Mouse (Mus musculus) neural tube, embryonic 11.5 days (tissue): ENCODE measurements around the gene B3galt2. TPM values are rescaled to one million over a fixed set of nuclear protein-coding genes. Genes with fewer than 3 reads are reported as not detected.

Source experiments
- ATAC-seq: fragments of 200-750 bp; cut with Nextera tagmentation; 2 replicates; pipeline ENCODE4 v1.8.0; 2017; ENCODE audit warnings: moderate number of reproducible peaks, mild to moderate bottlenecking, moderate TSS enrichment, moderate library complexity; ENCODE audit not compliant: insufficient read depth, low FRiP score, low TSS enrichment
- DNase-seq: peaks from one replicate; pipeline ENCODE4 v3.0.0-alpha.2; 2015; ENCODE audit warnings: low spot score
- H3K27ac ChIP-seq: fragments of 300-500 bp; sonication (generic); 2 replicates; pipeline ENCODE4 v1.5.1; 2014; ENCODE audit warnings: low read depth, mild to moderate bottlenecking, low read length
- H3K27me3 ChIP-seq: fragments of 300-500 bp; sonication (generic); 2 replicates; pipeline ENCODE4 v1.6.1; 2014; ENCODE audit warnings: mild to moderate bottlenecking, low read length, mixed read lengths; ENCODE audit not compliant: control insufficient read depth, insufficient read depth
- H3K36me3 ChIP-seq: fragments of 300-500 bp; sonication (generic); 2 replicates; pipeline ENCODE4 v1.6.1; 2014; ENCODE audit warnings: mild to moderate bottlenecking, low read length, moderate library complexity, mixed read lengths; ENCODE audit not compliant: control insufficient read depth, insufficient read depth
- H3K4me1 ChIP-seq: fragments of 300-500 bp; sonication (generic); 2 replicates; pipeline ENCODE4 v1.6.1; 2014; ENCODE audit warnings: low read length, mixed read lengths; ENCODE audit not compliant: control insufficient read depth, insufficient read depth
- H3K4me2 ChIP-seq: fragments of 300-500 bp; sonication (generic); 2 replicates; pipeline ENCODE4 v1.6.1; 2014; ENCODE audit warnings: low read depth, mild to moderate bottlenecking, moderate library complexity
- H3K4me3 ChIP-seq: fragments of 300-500 bp; sonication (generic); 2 replicates; pipeline ENCODE4 v1.5.1; 2014; ENCODE audit warnings: low read depth, low read length
- H3K9ac ChIP-seq: fragments of 300-500 bp; sonication (generic); 2 replicates; pipeline ENCODE4 v1.6.1; 2014; ENCODE audit warnings: mild to moderate bottlenecking, low read length
- H3K9me3 ChIP-seq: fragments of 300-500 bp; sonication (generic); 2 replicates; pipeline ENCODE4 v1.6.1; 2016; ENCODE audit warnings: low read length; ENCODE audit not compliant: control insufficient read depth
- WGBS: fragments of 180-500 bp; shearing (Covaris S2); extraction: QIAGEN DNeasy Blood & Tissue Kit; methylation state at CpG from one replicate; pipeline ENCODE4 v1.1.7; 2014; 5-methylcytosine and 5-hydroxymethylcytosine counted together
- polyA plus RNA-seq: library from polyadenylated mRNA; unstranded; fragments of >200 nt; fragmentation: Nextera tagmentation; extraction: Ambion mirVana; gene quantifications from 2 replicates; pipeline ENCODE4 v1.2.1, GENCODE M21; 2014

B3galt2 gene
- 1.3 TPM in 2 replicates for polyA plus RNA-seq

DNA sequence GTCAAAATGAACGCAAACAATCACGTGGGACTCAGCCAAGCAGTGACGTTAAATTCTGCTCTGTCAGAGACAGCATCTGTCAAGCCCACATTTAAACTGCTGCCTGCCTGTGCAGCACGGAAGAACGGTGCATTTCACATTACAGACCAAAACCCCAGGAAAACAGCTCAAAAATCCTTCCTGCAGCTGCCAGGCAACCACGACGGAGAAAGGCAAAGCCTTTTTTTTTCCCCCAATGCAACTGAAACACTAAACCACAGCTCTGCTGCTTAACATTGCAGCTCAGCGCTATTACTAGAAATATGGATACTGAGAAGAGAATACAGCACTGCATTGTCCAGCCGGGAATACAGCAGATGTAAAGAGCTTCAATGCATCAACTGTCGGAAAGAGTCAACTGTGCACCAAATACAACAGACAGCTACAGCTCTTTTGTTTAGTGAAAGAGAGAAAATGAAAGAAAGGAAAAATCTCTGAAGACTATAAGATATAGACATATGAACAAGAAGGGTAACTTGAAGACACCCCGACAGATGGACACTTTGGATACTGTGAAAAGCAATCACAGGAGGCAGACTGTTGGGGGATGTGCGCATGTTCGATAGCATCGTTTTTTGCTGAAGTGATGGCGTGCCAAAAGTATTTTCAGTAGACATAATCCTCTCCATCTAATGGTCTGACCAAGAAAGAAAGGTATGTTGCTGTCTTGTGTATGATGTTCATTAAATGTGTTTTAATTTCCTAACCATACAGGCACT lies at the start of gene B3galt2:
Gene B3galt2 (plus strand): TSS at position 15 of the 758 bp plus-strand sequence.
- DNase-seq = peak; percentile 47

GRCm38 (mm10) chr1:143596864-143597263 lies 43.6 kb upstream of the B3galt2 start:
- Histone ChIP-seq H3K4me3 (no peak overlapping the region), H3K27me3 (no peaks in the 10 kb centered on the region), H3K9me3 (no peaks in the 10 kb centered on the region), H3K36me3 (no peaks in the 10 kb centered on the region), H3K4me1 (no peaks in the 10 kb centered on the region), H3K27ac (no peak overlapping the region), H3K4me2 (no peak overlapping the region), H3K9ac (no peak overlapping the region)
- ATAC-seq (no peak), DNase-seq (no peak)
- WGBS = 96% methylated on average over 2 of the region's 2 CpGs

More for the DNA sequence above, at the start of gene B3galt2:
- H3K4me3 ChIP-seq = peak within 1 kb of the TSS; percentile 14
- H3K27me3 ChIP-seq = no peaks in the 10 kb centered on the region
- no peaks in the 10 kb centered on the region for H3K36me3 ChIP-seq
- H3K9me3 ChIP-seq = no peaks in the 10 kb centered on the region
- no peaks in the 10 kb centered on the region for H3K4me1 ChIP-seq
- peak; percentile 81 for ATAC-seq
- H3K4me2 ChIP-seq = peak within 1 kb of the TSS; percentile 27
- 49% methylated on average over 15 of the region's 15 CpGs for WGBS
- H3K27ac ChIP-seq = peak within 1 kb of the TSS; percentile 84
- peak within 1 kb of the TSS; percentile 27; the same call in 1 of the 2 replicates for H3K9ac ChIP-seq

- Histone ChIP-seq H3K4me1 (no peaks in the 10 kb centered on the region), H3K4me3 (no peak overlapping the region), H3K4me2 (no peak overlapping the region), H3K36me3 (0 out of 2 replicates have a peak, but pooled peaks cover 2% of the 10 kb centered on the region), H3K9me3 (no peaks in the 10 kb centered on the region), H3K27me3 (no peaks in the 10 kb centered on the region), H3K27ac (no peak overlapping the region), H3K9ac (no peak overlapping the region)
- WGBS = 94% methylated on average over 2 of the region's 2 CpGs
- DNase-seq = no peak
- ATAC-seq = no peak
Observed at GRCm38 (mm10) chr1:143608911-143609310, 31.6 kb upstream of the B3galt2 start.

DNA sequence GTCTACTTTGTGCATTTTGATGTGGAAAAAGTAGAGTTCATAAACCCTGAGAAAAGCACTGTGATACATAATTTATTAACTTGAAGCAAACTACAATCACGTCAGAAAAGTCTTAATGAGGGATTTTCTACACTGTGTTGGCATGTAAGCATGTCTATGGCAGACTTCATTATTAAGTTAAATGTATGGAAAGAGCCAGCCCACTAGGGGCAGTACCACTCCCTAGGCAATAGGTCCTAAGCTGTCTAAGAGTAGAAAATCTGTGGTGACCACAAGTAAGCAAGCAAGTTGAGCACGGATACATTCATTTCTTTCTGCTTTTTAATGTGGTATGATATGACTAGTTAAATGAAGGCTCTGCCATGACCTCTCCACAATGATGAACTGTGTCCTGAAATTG lies 27.6 kb upstream of the B3galt2 start:
- H3K9me3 ChIP-seq = no peaks in the 10 kb centered on the region
- no peak overlapping the region for H3K9ac ChIP-seq
- no peak overlapping the region for H3K27ac ChIP-seq
- H3K4me3 ChIP-seq = no peak overlapping the region
- no peaks in the 10 kb centered on the region for H3K27me3 ChIP-seq
- H3K4me1 ChIP-seq = no peaks in the 10 kb centered on the region
- ATAC-seq = no peak
- no peak for DNase-seq
- H3K4me2 ChIP-seq = no peak overlapping the region
- 93% methylated on average over 2 of the region's 2 CpGs for WGBS
- H3K36me3 ChIP-seq = peaks cover 2% of the 10 kb centered on the region; the same call in 1 of the 2 replicates

- WGBS = 44% methylated on average over 2 of the region's 2 CpGs
- H3K4me1 ChIP-seq = no peaks in the 10 kb centered on the region
- no peak overlapping the region for H3K27ac ChIP-seq
- DNase-seq (no peak), ATAC-seq (no peak)
- no peak overlapping the region for H3K4me2 ChIP-seq
- H3K9me3 ChIP-seq = no peaks in the 10 kb centered on the region
- H3K4me3 ChIP-seq = no peak overlapping the region
- no peaks in the 10 kb centered on the region; the same call in 1 of the 2 replicates for H3K36me3 ChIP-seq
- H3K9ac ChIP-seq = no peak overlapping the region
- no peaks in the 10 kb centered on the region for H3K27me3 ChIP-seq
Observed at GRCm38 (mm10) chr1:143619760-143620159, 20.7 kb upstream of the B3galt2 start.

DNA sequence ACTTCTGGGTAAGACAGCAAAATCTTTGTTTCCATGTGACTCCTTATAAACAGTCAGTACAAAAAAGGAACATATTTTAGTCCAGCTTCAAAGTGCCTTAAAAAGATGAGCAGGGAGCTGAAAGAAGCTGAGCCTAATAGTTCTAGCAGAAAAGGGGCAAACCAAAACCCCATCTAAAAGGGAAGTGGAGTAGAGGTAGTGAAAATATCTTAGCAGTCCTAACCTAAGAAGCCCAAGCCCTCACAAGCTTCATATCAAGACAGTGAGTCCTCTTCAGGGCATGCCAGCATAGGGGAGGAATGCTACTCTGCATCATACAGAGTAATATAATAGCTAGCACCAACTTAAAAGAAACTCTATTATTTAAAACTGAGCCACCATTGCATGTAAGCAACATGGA lies 18.5 kb upstream of the B3galt2 start:
- no peak overlapping the region for H3K4me3 ChIP-seq
- no peak overlapping the region for H3K27ac ChIP-seq
- DNase-seq (no peak), ATAC-seq (no peak)
- H3K36me3 ChIP-seq = no peaks in the 10 kb centered on the region; the same call in 1 of the 2 replicates
- H3K27me3 ChIP-seq = no peaks in the 10 kb centered on the region
- H3K4me2 ChIP-seq = no peak overlapping the region
- no peaks in the 10 kb centered on the region for H3K4me1 ChIP-seq
- H3K9me3 ChIP-seq = no peaks in the 10 kb centered on the region
- H3K9ac ChIP-seq = no peak overlapping the region

- no peaks in the 10 kb centered on the region for H3K9me3 ChIP-seq
- WGBS = 85% methylated on average over 1 of the region's 1 CpGs
- no peak overlapping the region for H3K27ac ChIP-seq
- DNase-seq (no peak), ATAC-seq (no peak)
- no peaks in the 10 kb centered on the region for H3K4me1 ChIP-seq
- H3K9ac ChIP-seq = no peak overlapping the region
- no peaks in the 10 kb centered on the region; the same call in 1 of the 2 replicates for H3K36me3 ChIP-seq
- no peaks in the 10 kb centered on the region for H3K27me3 ChIP-seq
- H3K4me3 ChIP-seq = no peak overlapping the region
- H3K4me2 ChIP-seq = no peak overlapping the region
Observed at GRCm38 (mm10) chr1:143622634-143623033, 17.8 kb upstream of the B3galt2 start.

DNA sequence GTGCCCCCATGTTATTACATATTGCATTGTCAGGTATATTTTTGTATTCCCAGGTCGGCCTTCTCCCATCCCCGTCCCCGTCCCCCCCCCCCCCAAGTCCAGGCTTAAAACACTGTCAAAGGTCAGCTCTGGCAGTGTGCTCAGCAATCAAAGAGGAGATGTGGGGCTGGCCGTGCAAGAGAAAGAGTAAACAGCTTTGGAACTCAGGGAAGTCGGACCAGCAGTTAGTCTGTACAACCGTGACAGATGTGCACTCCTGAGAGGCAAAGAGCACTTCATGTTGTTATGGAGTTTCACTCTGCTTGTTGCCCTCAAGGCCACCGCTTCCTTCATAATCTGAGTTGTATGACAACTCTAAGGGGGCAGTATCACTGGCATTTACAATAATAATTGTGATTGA lies 9.1 kb upstream of the B3galt2 start:
- Histone ChIP-seq H3K9me3 (no peaks in the 10 kb centered on the region), H3K4me1 (no peaks in the 10 kb centered on the region), H3K4me3 (no peak overlapping the region), H3K36me3 (no peaks in the 10 kb centered on the region; the same call in 1 of the 2 replicates), H3K4me2 (no peak overlapping the region), H3K27me3 (no peaks in the 10 kb centered on the region), H3K9ac (no peak overlapping the region), H3K27ac (no peak overlapping the region)
- DNase-seq (no peak), ATAC-seq (no peak)
- WGBS = 58% methylated on average over 7 of the region's 7 CpGs

- no peak for DNase-seq
- H3K27me3 ChIP-seq = no peaks in the 10 kb centered on the region
- no peak overlapping the region for H3K9ac ChIP-seq
- no peak overlapping the region for H3K4me3 ChIP-seq
- no peaks in the 10 kb centered on the region for H3K4me1 ChIP-seq
- no peak overlapping the region for H3K4me2 ChIP-seq
- no peak overlapping the region for H3K27ac ChIP-seq
- ATAC-seq = no peak
- H3K9me3 ChIP-seq = no peaks in the 10 kb centered on the region
- no peaks in the 10 kb centered on the region for H3K36me3 ChIP-seq
- 81% methylated on average over 1 of the region's 1 CpGs for WGBS
Observed at GRCm38 (mm10) chr1:143632361-143632760, 8.1 kb upstream of the B3galt2 start.
